Mouse (Mus musculus): ENCODE data around the gene Gpat2.

The Gpat2 gene

DNA sequence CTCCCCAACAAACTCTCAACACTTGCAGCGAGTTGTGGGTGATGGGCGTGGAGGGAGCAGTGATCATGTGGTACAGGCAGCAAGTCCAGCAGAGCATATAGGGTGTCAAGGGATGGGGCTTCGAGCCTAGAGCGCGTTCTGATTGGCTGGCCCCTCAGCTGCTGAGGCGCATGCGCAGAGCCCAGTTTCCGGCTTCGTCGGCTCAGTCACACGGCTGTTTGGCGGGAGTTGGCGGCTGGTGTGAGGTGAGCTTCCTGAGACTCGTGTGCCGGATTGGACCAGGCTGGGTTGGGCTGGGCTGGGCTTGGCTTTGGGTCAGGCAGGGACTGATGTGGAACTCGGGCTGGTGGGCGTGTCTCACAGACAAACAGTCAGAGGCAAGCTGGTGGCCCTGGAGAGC lies at the start of gene Gpat2:
Gene Gpat2 (plus strand): TSS at position 223 of the 400 bp plus-strand sequence.
- CTCF ChIA-PET: interaction anchor here in 2 of 4 experiments (0.6 to 1.8 kb wide), 9 partner anchors 10 to 147 kb away, joined by 3 to 7 read pairs (median 4); partner anchors contain the start of gene Adra2b (in 2 of the 2)
- POLR2A ChIA-PET: interaction anchor here (0.5 to 2.4 kb wide), 19 partner anchors 9 to 354 kb away, joined by 3 to 9 read pairs (median 4); partner anchors contain the start of genes Adra2b (in 3 of the 4), Fahd2a (in 3 of the 4), Blvra (in 1 of the 4) and Mrps5 (in 1 of the 4)

DNA sequence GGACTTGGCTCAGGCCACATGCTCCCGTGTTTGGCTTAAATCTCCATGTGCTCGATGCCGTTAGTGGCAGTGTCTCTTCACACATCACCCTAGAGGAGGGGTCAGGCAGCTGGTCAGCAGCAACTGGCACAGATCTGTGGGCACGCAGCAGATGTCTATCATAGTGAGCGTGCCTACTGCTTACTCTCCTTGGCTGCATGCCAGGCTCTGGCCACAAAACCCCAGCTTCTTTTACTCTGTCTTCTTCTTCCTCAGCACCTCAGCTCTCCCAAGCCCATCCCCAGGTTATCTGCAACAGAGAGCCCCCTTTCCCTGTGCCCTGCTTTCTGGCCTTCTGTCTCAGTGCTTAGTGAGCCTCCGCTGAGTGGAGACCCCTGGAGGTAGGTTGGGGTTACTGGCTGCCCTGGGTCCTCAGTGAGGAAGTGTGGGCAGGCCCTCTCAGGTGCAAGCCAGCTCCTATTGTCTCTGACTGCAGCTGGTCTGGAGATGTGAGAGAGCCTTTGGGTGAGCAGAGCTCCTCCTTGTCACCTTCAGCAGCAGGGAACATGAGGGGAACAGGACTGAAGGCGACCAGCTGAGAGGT lies 49.1 kb upstream of the Gpat2 start:
- POLR2A ChIA-PET: interaction anchor here in 2 of 4 experiments (0.9 to 3.6 kb wide), 8 partner anchors 9 to 305 kb away, joined by 3 to 19 read pairs (median 4); partner anchors contain the start of genes Fahd2a (in 2 of the 2), Adra2b (in 1 of the 2), Blvra (in 1 of the 2) and Gpat2 (in 1 of the 2)
- CTCF ChIA-PET: interaction anchor here (0.5 to 2.9 kb wide), 16 partner anchors 10 to 308 kb away, joined by 3 to 12 read pairs (median 4); partner anchors contain the start of genes Adra2b (in 2 of the 4) and Gpat2 (in 1 of the 4)

DNA sequence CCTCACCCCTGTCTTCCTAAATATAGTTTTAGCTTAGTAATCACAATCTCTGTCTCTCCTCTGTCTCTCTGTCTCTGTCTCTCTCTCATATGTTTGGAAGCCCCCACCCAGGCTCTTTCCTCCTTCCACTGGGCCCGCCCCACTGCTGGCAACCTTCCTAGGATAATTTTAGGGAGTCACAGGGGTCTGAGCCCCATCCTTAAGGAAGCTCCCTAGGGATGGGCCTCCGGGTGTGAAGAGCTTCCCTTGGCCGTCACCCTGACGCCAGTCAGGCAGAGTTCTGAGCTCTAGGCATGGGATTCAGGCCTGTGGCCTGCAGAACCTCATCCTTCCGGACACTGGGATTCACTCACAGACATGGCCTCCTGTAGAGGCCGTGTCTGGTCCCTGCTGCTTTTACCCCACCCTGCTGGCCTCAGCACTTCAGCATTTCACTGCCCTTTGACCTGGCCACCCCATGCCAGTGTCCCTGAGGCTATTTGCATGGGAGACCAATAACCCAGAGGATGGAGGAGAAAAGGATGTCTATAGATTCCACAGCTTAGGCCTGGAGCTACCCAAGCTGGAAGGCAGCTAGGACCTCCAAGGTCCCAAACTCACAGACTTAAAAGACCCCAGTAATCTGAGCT lies 48.5 kb upstream of the Gpat2 start:
- CTCF ChIA-PET: interaction anchor here (0.5 to 2.9 kb wide), 17 partner anchors 10 to 307 kb away, joined by 3 to 12 read pairs (median 4); partner anchors contain the start of genes Adra2b (in 2 of the 4) and Gpat2 (in 1 of the 4)
- POLR2A ChIA-PET: interaction anchor here in 2 of 4 experiments (0.9 to 3.6 kb wide), 9 partner anchors 10 to 306 kb away, joined by 3 to 19 read pairs (median 4); partner anchors contain the start of genes Fahd2a (in 2 of the 2), Adra2b (in 1 of the 2), Blvra (in 1 of the 2) and Gpat2 (in 1 of the 2)

DNA sequence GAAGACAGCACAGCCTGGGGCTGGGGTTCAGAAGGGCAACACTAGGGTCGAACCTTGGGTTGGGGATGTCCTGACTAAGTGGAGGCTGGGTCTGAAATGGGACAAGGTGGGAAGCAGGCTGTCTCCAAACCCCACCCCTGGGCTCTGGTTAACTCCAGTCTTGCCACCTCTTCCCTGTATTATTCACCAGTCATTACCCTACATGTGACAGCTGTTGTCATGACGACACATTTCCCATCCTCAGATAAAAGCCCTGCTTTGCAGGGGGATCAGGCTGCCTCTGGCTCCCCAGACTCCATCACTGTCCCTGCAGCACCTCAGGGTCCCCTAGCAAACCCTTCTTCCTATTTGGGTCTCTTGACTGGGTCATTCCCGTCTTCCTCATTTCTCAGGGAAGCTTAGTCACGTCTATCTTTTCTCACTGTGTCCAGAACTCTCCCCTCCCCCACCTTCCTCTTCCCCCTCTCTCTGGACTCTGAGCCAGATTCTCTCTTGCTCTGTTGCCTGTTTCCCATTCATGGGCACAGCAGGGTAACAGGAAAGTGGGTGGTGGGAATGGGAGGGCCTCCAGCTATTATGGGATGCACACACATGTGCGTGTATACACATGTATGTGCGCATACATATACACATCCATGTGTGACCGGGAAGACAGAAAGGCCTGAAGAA lies 46.9 kb upstream of the Gpat2 start:
- ChIA-PET POLR2A (interaction anchor here in 1 of 4 experiments (0.6 to 2.4 kb wide), 2 partner anchors 11 to 12 kb away, joined by 3 to 5 read pairs; no protein-coding TSS in a partner anchor), CTCF (no interaction called here)

DNA sequence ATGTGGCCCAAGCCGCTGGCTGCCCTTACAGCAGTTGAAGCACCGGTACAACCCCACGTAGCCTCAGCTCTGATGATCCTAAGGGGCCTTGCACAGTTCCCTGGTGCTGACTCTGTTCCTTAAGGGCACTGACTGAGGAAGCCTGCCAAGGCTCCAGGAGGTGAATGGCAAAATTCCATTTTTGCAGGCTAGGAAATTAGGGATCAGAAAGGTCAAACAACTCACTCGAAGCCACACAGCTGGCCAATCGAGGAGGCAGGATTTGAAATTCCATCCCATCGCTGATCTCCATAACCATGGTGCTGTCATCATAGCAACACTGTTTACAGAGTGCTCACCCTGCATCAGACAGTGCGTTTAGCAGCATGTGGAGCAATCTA lies 46.4 kb upstream of the Gpat2 start:
- CTCF ChIA-PET: no interaction called here
- POLR2A ChIA-PET: interaction anchor here in 1 of 4 experiments (0.6 kb wide), 1 partner anchor 13 kb away, joined by 3 read pairs; no protein-coding TSS in a partner anchor

DNA sequence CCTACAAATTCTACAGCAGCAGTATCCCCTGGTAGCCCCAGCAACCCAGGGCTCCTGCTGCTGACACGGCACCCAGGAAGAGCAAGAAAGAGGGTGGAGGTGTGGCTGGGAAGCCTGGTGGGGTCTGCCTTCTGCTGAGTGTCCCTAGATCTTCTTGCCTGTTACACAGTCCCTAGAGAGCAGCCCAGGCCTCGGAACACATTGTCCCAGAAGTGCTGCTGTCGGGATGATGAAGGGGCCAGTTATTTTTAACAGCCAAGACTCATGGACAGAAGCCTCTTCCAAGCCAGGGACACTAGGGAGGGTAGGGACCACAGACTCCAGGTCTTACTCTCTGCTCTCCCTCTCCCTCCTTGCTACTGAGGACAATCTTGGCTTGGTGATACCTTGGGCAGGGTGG lies 45.7 kb upstream of the Gpat2 start:
- ChIA-PET POLR2A (no interaction called here), CTCF (no interaction called here)

DNA sequence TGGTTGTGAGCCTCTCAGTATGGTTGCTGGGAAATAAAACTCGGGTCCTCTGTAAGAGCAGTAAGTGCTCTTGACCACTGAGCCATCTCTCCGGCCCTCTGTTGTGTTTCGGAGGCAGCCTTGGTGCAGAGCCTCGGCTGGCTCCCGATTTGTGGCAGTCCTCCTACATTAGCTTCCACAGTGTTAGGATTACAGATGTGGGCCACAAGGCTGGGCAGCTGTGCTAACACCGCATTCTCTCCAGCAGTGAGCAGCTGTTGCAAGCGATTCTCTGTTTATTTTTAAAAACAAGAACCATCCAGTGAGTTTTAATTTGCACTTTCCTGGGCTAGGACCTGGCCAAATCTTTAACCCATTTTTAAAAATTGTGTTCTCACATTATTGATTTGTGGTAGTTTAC lies 41.1 kb upstream of the Gpat2 start:
- ChIA-PET CTCF (no interaction called here), POLR2A (no interaction called here)

DNA sequence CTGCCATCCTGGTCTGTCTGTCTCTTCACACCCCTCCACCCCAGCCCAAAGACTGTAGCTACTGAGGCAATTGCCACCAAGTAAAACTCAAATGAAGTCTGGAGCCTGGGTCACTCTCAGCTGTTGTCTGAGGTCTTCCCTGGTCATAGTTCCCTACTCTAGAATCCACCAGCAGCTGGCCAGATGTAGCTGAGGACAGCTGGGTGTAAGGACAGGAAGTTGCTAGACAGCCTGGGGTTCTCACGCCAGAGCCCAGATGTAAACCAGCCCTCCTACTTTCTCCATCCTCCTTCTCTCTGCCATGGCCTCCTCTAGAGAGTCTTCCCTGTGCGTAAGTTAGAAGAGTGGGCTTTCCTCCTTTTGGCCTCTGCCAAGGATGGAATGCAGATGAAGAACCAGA lies 37.5 kb upstream of the Gpat2 start:
- CTCF ChIA-PET: interaction anchor here in 1 of 4 experiments (0.5 kb wide), 1 partner anchor 275 kb away, joined by 3 read pairs; no protein-coding TSS in a partner anchor
- POLR2A ChIA-PET: interaction anchor here in 3 of 4 experiments (0.5 to 0.6 kb wide), 3 partner anchors 13 to 106 kb away, joined by 3 to 5 read pairs (median 3); no protein-coding TSS in a partner anchor

DNA sequence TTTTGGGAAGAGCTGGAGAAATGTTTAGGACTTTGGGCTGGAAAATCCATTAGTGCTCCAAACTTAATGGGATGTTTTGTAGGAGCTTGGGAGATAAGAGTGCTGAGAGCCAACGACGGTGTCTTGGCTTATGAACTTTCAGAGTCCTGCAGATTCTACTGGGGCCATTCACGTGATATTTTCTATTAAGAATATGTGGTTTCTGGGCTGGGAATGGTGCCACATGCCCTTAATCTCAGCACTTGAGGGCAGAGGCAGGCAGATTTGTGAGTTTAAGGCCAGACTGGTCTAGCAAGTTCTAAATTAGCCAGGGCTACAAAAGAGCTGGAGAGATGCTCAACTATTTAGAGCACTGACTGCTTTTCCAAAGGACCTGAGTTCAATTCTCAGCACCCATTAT lies 34.6 kb upstream of the Gpat2 start:
- ChIA-PET POLR2A (no interaction called here), CTCF (interaction anchor here in 2 of 4 experiments (0.7 to 1.3 kb wide), 2 partner anchors 27 to 49 kb away, joined by 3 to 5 read pairs; partner anchors contain the start of gene Adra2b (in 1 of the 2))

DNA sequence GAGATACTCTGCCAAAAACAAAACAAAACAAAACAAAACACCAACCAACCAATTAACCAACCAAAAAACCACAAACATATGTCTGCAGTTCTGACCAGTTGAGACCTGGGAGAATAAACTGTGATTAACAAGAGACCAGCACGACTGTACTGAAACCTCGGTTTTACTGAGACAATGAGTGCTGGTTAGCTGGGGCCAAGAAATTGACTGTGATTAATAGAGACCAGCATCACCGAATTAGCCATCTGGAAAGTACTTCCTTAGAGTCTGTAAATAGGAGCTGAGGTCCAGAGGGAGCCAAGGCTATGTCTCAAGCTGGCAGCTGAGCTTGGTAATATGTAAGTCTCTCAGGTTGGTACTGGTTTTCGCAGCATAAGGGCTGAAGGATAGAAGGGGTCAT lies 34.2 kb upstream of the Gpat2 start:
- ChIA-PET CTCF (interaction anchor here in 1 of 4 experiments (1.3 kb wide), 1 partner anchor 28 kb away, joined by 3 read pairs; the partner anchor contains the start of gene Adra2b), POLR2A (no interaction called here)

DNA sequence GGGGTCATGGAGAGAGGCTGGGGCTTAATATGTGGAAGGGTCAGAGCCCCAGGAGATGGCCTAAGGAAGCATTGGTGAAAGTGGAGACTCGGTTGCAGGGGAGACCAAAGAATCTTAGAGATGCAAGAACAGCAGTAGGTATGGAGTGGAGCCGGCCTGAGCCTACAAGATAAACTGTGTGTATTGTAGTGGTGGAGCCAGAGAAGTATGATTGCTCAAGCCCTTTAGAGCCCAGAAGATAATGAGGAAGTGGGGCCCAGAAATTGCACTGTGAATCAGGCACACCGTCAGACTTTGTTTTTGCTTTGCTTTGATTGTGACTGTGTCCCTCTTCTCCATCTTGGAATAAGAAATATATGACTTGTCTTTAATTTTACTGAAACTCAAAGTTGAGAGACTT lies 33.7 kb upstream of the Gpat2 start:
- CTCF ChIA-PET: no interaction called here

DNA sequence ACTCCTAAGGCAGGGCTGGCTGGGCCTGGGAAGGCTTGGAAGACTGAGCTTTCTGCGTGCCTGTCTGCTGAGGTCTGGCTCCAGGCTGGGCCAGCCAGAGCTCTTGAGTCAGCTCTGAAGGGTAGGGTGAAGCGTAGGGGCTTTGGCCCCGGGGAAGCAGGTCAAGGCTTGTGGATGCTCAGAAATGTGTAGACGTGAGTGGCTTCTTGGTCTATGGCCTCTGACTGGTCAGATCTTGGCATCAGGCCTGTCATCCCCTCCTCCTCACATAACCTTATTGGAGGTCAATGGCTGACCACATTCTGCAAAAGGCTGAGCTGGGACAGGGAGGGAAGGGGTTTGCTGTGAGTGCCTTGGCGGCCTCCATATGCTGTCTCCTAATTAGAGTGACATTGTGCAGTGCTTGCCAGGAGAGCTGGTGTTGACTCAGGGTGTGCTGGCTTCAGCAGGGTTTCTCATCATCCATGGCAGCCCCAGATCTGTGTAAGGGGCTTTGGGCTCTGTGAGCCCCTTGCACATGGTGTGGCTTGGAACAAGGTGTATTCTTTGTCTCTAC lies 30.3 kb upstream of the Gpat2 start:
- POLR2A ChIA-PET: no interaction called here
- CTCF ChIA-PET: no interaction called here

More for the DNA sequence above, 33.7 kb upstream of the Gpat2 start:
- POLR2A ChIA-PET: no interaction called here

DNA sequence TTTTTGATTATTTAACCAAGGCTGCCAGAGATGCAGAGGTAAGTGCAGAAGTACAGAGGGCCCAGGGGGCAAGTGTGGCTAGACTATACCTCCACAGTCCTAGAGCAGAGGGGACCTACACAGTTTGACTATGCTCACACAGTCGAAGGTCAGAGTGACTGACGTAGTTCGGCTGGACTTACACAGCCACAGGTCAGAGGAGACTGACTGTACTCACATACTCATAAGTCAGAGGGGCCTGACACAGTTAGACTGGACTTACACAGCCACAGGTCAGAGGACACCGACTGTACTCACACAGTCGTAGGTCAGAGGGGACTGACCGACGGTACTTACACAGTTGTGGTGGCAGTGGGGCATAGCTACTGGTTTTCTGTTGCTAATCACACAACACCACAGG lies 26.3 kb upstream of the Gpat2 start:
- ChIA-PET CTCF (interaction anchor here in 1 of 4 experiments (0.7 kb wide), 1 partner anchor 35 kb away, joined by 3 read pairs; no protein-coding TSS in a partner anchor), POLR2A (interaction anchor here in 2 of 4 experiments (0.7 kb wide), 2 partner anchors 181 to 1247 kb away, joined by 3 to 4 read pairs; partner anchors contain the start of genes Dtwd1 (in 1 of the 2) and Fam227b (in 1 of the 2))

DNA sequence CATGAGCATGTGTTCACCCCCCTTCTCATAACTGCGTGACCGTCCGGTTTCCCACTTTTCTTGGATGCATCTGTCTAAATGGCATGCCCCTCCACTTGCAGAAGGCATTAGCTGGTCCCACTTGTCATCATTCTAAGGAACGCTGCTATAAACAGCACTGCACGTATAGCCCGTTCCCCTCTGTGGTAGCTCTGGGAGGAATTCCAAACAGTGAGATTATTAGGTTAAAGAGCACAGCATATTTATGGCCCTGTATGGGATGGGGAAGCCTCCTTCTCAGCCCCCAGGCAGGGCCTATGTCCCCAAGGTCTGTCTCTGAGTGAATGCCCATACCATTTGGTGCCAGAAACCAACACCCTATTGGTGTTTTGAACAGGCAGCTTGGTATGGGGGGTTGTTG lies 13.9 kb upstream of the Gpat2 start:
- ChIA-PET CTCF (interaction anchor here in 1 of 4 experiments (0.9 to 1.6 kb wide), 2 partner anchors 14 to 90 kb away, joined by 3 read pairs; partner anchors contain the start of gene Gpat2), POLR2A (interaction anchor here in 2 of 4 experiments (0.6 to 0.9 kb wide), 2 partner anchors 25 to 1277 kb away, joined by 3 to 4 read pairs; no protein-coding TSS in a partner anchor)

DNA sequence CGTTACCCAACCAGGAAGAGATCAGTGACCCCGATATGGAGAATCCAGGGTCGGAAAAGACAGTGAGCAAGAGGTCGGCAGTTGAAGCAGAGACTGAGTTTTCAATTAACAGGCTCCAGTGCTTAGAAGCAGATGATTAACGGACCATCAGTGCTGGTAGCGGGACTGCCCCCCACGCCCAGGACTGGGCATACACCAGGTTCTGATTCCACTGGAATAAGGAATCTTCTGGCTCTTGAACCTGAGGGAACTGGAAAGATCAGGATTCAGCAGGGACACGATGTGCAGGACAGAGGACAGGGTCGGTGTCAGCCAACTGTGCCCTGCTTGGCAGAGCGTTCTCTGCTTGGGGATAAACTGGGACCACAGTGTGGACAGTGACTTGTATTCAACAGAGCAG lies 9.2 kb upstream of the Gpat2 start:
- ChIA-PET CTCF (no interaction called here), POLR2A (interaction anchor here in 2 of 4 experiments (1.1 to 1.4 kb wide), 2 partner anchors 11 to 109 kb away, joined by 3 to 4 read pairs; no protein-coding TSS in a partner anchor)

DNA sequence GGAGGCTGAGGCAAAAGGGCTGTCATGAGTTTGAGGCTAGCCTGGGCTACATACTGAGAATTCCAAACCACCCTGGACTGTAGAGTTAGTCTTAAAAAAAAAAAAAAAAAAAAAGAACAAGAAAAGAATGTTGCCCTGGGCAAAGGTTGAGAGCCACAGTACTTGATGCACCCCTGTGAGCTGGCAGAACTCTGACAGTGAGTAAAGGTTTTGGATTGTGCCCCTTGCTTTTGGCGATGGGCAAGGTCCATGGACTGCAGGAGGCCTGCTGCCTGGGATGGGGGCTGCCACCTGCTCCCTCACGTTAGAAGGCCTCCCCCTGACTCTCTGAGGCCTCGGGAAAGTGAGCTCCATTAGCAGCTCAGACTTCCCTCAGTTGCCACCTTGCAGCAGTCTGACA lies 8.3 kb upstream of the Gpat2 start:
- POLR2A ChIA-PET: interaction anchor here in 3 of 4 experiments (0.9 to 1.4 kb wide), 4 partner anchors 9 to 109 kb away, joined by 3 to 4 read pairs (median 3); no protein-coding TSS in a partner anchor
- CTCF ChIA-PET: no interaction called here

DNA sequence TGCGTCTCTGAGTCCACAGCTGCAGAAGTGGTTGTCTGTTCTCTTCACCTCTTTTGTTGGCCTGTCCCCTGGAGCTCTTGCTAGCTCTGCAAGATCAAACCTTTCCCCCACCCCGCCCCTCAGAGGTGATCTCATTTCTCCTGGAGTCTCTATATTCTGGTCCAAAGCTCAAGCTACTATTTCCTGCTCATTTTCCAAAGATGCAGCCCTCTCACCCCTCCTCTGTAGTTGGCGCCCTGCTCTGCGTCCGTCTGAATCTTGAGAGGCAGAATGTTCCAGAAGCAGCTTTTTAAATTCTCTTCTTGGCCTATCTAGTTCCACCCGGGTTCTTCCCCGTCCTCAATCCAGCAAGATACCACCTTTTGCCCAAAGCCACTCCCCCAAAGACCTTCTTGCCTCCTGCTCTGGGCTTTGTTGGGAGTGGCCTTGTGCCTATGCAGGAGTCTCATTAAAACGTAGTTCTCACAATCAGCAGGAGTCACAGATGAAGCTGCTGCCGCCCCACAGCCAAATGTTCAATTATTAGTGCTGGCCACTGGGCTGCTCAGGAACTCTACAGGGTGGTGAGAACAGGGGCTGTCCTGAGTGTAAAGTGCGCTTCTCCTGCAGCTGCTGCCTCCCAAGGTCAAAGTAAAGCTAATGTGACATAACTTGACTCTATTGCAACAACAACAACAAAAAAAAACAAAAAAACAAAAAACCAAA lies 6.6 kb upstream of the Gpat2 start:
- ChIA-PET POLR2A (interaction anchor here in 3 of 4 experiments (0.6 to 1.1 kb wide), 5 partner anchors 25 to 244 kb away, joined by 3 to 4 read pairs (median 3); partner anchors contain the start of gene Astl (in 1 of the 3)), CTCF (interaction anchor here (0.6 to 1.2 kb wide), 4 partner anchors 12 to 266 kb away, joined by 3 to 4 read pairs (median 4); no protein-coding TSS in a partner anchor)

DNA sequence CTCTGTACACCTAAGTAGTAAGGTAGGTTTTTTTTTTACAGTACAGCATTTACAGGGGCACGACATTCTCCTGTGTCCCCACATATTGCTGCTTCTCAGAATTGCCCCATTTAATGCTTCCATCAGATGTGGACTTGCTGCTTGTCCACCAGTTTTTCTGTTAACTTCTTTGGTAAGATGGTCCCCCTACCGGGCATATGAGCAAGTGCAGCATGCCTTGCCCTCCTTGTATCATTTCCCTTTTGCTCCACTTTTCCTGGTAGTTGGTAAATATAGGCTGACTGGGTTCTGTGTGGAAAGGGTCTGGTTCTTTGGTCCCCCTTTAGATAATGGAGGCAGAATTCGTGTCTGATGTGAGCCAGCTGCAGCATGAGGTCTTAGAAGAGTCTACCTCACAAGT lies 5.2 kb downstream of the Gpat2 start:
- CTCF ChIA-PET: interaction anchor here (0.5 to 2.1 kb wide), 15 partner anchors 10 to 1432 kb away, joined by 3 to 10 read pairs (median 3); partner anchors contain the start of gene Adra2b (in 3 of the 4)
- POLR2A ChIA-PET: no interaction called here

All from embryonic stem cell, embryonic (primary cell).